Mouse (Mus musculus) ES-E14 (cell line): Measurements from ENCODE around the gene 1700003E16Rik. TPM values are rescaled to one million over a fixed set of nuclear protein-coding genes. Genes with fewer than 3 reads are reported as not detected.
A peak's percentile ranks its signal among the peaks of the same experiment; 100 is the strongest.

Source experiments
- DNase-seq: peaks from one replicate; pipeline ENCODE4 v3.0.0-alpha.2; 2013; ENCODE audit warnings: low read depth, low spot score
- H3K27ac ChIP-seq: 2 replicates; pipeline ENCODE4 v1.5.1; 2012; ENCODE audit warnings: low read depth, mild to moderate bottlenecking, low read length, moderate library complexity, mixed read lengths; ENCODE audit not compliant: poor library complexity, insufficient read depth, severe bottlenecking
- H3K36me3 ChIP-seq: 2 replicates; pipeline ENCODE4 v1.6.1; 2012; ENCODE audit warnings: mild to moderate bottlenecking, low read length, moderate library complexity, mixed read lengths; ENCODE audit not compliant: control insufficient read depth, poor library complexity, insufficient read depth, severe bottlenecking
- H3K4me1 ChIP-seq, 2 experiments: fragments of 150-350 bp in 1 of 2; sonication (generic) in 1 of 2; 2 replicates each; pipeline ENCODE4 v1.6.1; 2012; ENCODE audit warnings: low read length in 2 of 2, mild to moderate bottlenecking in 1 of 2, mixed read lengths in 1 of 2; ENCODE audit not compliant: control insufficient read depth in 2 of 2, insufficient read depth in 2 of 2, poor library complexity in 1 of 2
- H3K4me3 ChIP-seq, 2 experiments: fragments of 150-350 bp in 1 of 2; sonication (generic) in 1 of 2; 2 replicates each; pipeline ENCODE4 v1.5.1; 2012; ENCODE audit warnings: low read length in 2 of 2, low read depth in 1 of 2, mild to moderate bottlenecking in 1 of 2, mixed read lengths in 1 of 2; ENCODE audit not compliant: insufficient read depth in 1 of 2, poor library complexity in 1 of 2, severe bottlenecking in 1 of 2
- H3K9ac ChIP-seq: 2 replicates; pipeline ENCODE4 v1.6.1; 2012; ENCODE audit warnings: low read depth, mild to moderate bottlenecking, low read length, mixed read lengths; ENCODE audit not compliant: poor library complexity, insufficient read depth, severe bottlenecking
- H3K9me3 ChIP-seq: fragments of 150-350 bp; sonication (generic); 2 replicates; pipeline ENCODE4 v1.6.1; 2012; ENCODE audit warnings: low read depth, mild to moderate bottlenecking, low read length; ENCODE audit not compliant: control insufficient read depth, insufficient read depth
- CHD2 ChIP-seq: IDR thresholded peaks from 2 replicates; pipeline ENCODE4 v1.6.1; 2014; ENCODE audit warnings: mild to moderate bottlenecking, low read depth, low read length, inconsistent platforms
- HCFC1 ChIP-seq: IDR thresholded peaks from 2 replicates; pipeline ENCODE4 v1.6.1; 2012; ENCODE audit warnings: low read length, inconsistent platforms, borderline replicate concordance; ENCODE audit not compliant: insufficient read depth
- MAFK ChIP-seq: IDR thresholded peaks from 2 replicates; pipeline ENCODE4 v1.6.1; 2014; ENCODE audit warnings: mild to moderate bottlenecking, low read depth, low read length, inconsistent platforms; ENCODE audit not compliant: insufficient read depth
- ZC3H11A ChIP-seq: IDR thresholded peaks from 2 replicates; pipeline ENCODE4 v1.6.1; 2012; ENCODE audit warnings: low read depth, mild to moderate bottlenecking, inconsistent platforms, low read length, borderline replicate concordance
- ZNF384 ChIP-seq: IDR thresholded peaks from 2 replicates; pipeline ENCODE4 v1.6.1; 2012; ENCODE audit warnings: low read depth, low read length, inconsistent platforms
- in situ Hi-C, 2 experiments: fragments of 600-800 bp; cut with MboI; formaldehyde crosslinking; loops; one replicate each; pipeline ENCODE4 v1.15.1; 2025; ENCODE audit warnings: low sequenced_read_pairs in 2 of 2, inconsistent platforms in 1 of 2; ENCODE audit not compliant: unreplicated experiment in 2 of 2
- total RNA-seq: library from RNA; depleted of rRNA; stranded (reverse); fragments of 300-350 nt; gene quantifications from 2 replicates; pipeline ENCODE4 v1.2.3, GENCODE M21; 2012

The 1700003E16Rik gene
- total RNA-seq, 1 experiment: 0.31 TPM

DNA sequence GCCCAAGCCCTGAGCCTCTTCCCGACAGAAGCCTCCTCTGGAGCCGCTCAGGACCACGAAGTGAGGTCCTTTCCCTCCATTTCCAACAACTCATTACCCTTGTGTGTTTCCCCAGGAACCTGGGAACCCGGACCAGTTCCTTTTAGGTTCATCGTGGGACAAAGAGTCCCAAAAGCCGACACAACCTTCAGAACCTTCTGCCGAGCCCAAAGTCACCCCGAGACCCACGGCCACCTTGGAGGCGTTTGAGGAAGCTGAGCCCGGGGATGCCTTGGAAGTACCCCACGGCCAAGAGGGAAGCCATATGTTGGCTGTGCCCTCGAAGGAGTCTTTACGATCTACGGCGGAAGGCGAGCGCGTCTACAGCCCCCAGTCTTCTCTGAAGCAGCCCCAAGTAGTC lies 5.2 kb downstream of the 1700003E16Rik start:
- Histone ChIP-seq H3K9ac (peak overlapping the region; percentile 54; the same call in 1 of the 2 replicates), H3K4me3 (peak overlapping the region; percentile 58 to 67), H3K4me1 (no peaks in the 10 kb centered on the region), H3K36me3 (no peaks in the 10 kb centered on the region), H3K9me3 (no peaks in the 10 kb centered on the region), H3K27ac (no peak overlapping the region)
- TF ChIP-seq CHD2 (no peak), HCFC1 (no peak), MAFK (no peak), ZNF384 (no peak), ZC3H11A (no peak)
- in situ Hi-C loops: loop anchor here in 1 of 2 experiments (5.0 kb wide), 1 partner anchor 116 kb away; no protein-coding TSS in a partner anchor
- DNase-seq: no peak

DNA sequence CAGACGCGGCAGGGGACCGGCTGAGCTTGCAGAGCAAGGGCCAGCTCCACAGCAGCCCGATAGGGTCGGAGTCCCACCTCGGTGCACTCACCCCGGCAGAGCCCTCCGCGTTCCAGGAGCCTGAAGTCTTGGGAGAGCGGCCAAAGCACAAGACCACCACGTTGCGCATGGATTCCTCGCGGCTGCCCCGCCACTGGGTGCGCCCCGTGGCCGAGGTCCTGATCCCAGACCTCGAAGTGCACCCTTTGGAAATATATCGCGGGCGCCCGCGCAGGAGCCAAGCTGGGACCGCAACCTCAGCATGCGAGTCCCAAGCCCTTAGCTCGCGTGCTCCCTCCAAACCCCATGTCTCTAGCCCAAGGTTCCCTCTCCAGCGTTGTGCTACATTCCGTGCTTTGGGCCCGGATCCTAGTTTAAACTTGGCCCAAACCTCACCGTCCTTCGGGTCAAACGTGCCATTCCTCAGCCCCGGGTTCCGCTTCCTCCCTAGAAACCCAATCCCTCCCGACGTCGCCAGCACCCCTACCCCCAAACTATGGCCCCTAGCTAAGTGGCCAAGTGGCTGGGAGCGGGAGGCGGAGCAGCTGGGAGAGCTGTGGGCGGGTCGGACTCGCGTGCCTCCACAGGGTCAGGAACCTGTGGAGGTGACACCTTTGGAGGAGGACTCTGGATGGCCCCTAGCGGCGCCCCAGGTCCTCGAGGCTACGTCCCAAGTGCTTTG lies 5.9 kb downstream of the 1700003E16Rik start:
- TF ChIP-seq CHD2 (no peak), ZNF384 (no peak), ZC3H11A (no peak), HCFC1 (no peak), MAFK (no peak)
- Histone ChIP-seq H3K4me1 (no peaks in the 10 kb centered on the region), H3K36me3 (no peaks in the 10 kb centered on the region), H3K27ac (no peak overlapping the region), H3K9ac (peak overlapping the region; percentile 54), H3K9me3 (no peaks in the 10 kb centered on the region), H3K4me3 (peak overlapping the region; percentile 58 to 67)
- in situ Hi-C loops: loop anchor here in 1 of 2 experiments (5.0 kb wide), 1 partner anchor 115 kb away; no protein-coding TSS in a partner anchor
- DNase-seq: no peak

DNA sequence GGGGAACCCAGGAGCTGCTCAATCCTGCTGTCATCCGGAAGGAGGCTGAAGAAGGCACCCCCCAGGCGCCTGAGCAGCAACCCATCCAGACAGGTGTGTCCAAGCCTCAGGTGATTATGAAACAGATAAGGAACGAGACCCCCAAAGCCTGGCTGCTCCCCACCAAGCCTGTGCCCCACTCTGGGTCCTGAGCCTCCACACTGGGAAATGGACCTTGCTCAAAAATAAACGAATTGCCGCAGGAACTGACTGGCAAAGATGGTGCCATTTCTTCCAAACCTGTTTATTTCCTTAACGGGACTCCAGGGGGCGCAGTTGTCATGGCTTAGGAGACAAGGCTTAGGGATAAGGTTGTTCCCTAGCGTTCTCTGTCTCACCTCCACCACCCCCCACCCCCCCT lies 6.5 kb downstream of the 1700003E16Rik start:
- peak; percentile 88 for DNase-seq
- Histone ChIP-seq H3K9ac (peak overlapping the region; percentile 53; the same call in 1 of the 2 replicates), H3K4me3 (peak overlapping the region; percentile 58 to 67), H3K4me1 (no peaks in the 10 kb centered on the region), H3K9me3 (no peaks in the 10 kb centered on the region), H3K36me3 (no peaks in the 10 kb centered on the region), H3K27ac (no peak overlapping the region)
- TF ChIP-seq ZC3H11A: 0 out of 2 replicates have a peak, but pooled peaks have one; percentile 22
- no peak for TF ChIP-seq HCFC1
- no peak for TF ChIP-seq MAFK
- no peak for TF ChIP-seq ZNF384
- in situ Hi-C loops: loop anchor here in 1 of 2 experiments (5.0 kb wide), 1 partner anchor 115 kb away; no protein-coding TSS in a partner anchor

DNA sequence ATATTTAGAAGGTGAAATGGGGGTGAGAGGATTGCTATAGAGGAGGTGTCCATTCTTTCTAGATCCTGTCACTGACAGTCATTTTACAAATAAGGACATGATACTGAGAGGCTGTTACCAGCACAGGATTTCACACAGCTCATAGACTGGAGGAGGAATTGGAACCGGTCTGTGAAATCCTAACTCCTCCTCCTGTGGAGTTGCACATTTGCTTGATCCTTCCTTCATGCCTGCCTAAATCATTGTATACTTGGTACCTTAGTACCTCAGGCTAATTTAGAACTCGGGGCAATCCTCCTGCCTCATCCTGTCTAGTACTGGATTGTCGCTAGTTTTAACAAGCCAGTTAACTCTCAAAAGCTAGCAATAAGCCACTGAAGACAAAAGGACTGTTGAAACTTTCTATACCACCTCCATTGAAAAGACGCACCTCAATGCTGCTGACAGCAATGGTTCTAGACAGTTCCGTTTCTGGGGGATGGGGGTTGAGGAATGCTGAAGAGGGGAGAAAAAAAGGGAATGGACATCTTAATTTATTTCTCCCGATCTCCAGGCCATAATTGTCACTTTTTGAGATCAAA lies 8.9 kb downstream of the 1700003E16Rik start:
- Histone ChIP-seq H3K36me3 (no peaks in the 10 kb centered on the region), H3K4me3 (peak overlapping the region; percentile 21 to 29; a peak in 3 of 4 replicates), H3K9ac (peak overlapping the region; percentile 52; the same call in 1 of the 2 replicates), H3K27ac (no peak overlapping the region), H3K9me3 (no peaks in the 10 kb centered on the region), H3K4me1 (no peaks in the 10 kb centered on the region)
- no peak for DNase-seq
- in situ Hi-C loops: no loop called here
- TF ChIP-seq MAFK (no peak), ZNF384 (no peak), HCFC1 (no peak), CHD2 (no peak), ZC3H11A (no peak)
